Mouse (Mus musculus) heart, adult 9 months (tissue): ENCODE results near the gene Kif11.
A peak's percentile ranks its signal among the peaks of the same experiment; 100 is the strongest.

Experiments
- DNase-seq, 2 experiments: peaks; one replicate each; pipeline ENCODE4 v3.0.0; 2022; ENCODE audit warnings: low spot score in 2 of 2

Kif11 gene

GRCm38 (mm10) chr19:37377404-37377990, 1.3 kb downstream of the Kif11 start:
- no peak for DNase-seq

DNA sequence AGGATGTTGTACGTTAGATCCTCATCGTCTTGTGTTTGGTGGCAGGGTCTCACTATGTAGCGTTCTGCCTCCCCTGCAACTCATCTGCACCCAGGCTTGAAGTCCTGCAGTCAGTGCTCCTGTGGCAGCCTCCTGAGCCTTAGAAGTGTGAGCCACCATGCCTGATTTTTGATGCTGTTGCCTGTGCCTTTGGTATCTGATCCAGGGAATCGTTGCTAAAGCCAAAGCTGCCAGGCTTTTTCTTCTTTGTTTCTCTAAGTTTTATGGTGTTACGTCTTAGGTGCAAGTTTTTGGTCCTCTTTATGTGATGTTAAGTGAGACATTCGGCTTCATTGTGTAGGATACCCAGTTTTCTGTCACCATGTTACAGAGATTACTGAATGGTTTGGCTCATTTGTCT, 2.6 kb downstream of the Kif11 start:
- no peak for DNase-seq

DNA sequence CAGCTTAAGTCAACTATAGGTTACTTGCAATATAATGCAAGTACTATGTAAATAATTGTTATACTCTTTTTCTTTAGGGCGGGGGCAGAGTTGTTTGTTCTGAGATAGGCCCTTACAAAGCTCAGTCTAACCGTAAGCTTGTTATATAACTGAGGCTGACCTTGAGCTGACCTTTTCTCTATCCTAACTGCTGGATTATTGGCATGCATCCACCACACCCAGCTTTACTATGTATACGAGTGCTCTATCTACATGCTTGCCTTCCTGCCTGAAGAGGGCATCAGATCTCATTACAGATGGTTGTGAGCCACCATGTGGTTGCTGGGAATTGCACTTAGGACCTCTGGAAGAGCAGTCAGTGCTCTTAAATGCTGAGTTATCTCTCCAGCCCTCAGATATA, 9.9 kb downstream of the Kif11 start:
- DNase-seq: no peak

DNA sequence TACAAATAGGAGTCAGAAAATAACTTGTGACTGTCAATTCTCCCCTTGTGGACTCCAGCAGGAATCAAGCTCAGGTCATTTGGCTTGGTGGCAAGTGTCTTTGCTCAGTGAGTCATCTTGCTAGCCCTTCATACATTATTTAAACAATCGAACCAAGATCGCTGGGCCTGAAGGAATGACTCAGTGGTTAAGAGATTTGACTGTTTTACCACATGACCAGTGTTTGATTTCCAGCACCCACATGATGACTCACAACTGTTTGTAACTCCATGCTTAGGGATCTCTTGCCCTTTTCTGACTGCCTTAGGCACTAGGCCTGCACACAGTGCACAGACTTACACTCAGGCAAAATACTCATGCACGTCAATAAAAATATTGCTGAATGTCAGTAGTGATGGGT, 15.7 kb downstream of the Kif11 start:
- DNase-seq: no peak

- no peak for DNase-seq
These were observed 20.1 kb downstream of the Kif11 start for GRCm38 (mm10) chr19:37396279-37396678.

DNA sequence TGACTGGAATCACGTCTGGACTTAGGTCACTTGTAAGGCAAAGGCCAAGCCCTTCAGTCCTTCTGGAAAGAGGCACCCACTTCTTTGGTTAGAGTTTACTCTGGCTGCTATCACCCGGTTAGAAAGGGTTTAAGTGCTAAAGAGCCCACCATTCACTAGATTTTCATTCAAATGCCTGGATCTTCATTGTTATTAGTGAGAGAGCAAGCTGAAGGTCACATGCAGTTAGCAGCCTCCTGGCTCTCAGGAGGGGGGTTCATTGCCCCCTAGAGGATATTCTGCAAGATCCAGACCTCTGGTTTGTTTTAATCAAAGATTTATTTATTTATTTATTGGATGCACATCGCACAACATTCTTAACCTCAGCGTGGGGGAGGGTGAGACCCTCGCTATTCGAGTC, 24.7 kb downstream of the Kif11 start:
- no peak for DNase-seq

DNA sequence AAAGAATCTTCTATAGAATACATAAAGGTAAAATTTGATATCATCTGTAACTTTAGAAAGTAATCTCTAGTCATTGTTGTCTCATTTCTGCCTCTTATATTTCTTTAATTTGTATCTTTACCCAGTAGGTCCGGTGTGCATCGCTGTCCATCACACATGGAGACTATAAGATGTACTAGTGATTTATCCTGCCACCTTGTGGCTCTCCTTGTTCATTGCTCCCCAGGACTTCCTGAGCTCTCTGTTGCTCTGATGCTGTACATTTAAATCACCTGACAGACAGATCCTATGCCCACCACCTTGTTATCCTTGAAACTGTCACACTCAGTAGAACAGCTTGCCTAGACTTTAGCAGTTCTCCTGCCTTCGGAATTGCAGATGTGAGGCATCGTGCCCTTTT, 42.1 kb downstream of the Kif11 start:
- DNase-seq: no peak

- DNase-seq: peak in 1 of 2 experiments; percentile 46
These were observed 43.4 kb downstream of the Kif11 start for GRCm38 (mm10) chr19:37419613-37420012.

- no peak for DNase-seq
These were observed 52.4 kb downstream of the Kif11 start for GRCm38 (mm10) chr19:37428589-37428988.

- DNase-seq: no peak
These were observed 55.0 kb downstream of the Kif11 start for GRCm38 (mm10) chr19:37431139-37431756.

GRCm38 (mm10) chr19:37432868-37433570, 56.8 kb downstream of the Kif11 start:
- DNase-seq: no peak

- peak; percentile 5 to 17 for DNase-seq
These were observed 57.7 kb downstream of the Kif11 start for GRCm38 (mm10) chr19:37433895-37434262.

GRCm38 (mm10) chr19:37434263-37434951, 58.2 kb downstream of the Kif11 start, which contains the start of gene Hhex:
Hhex (plus strand) TSS chr19:37434810.
- DNase-seq: peak; percentile 71 to 80

DNA sequence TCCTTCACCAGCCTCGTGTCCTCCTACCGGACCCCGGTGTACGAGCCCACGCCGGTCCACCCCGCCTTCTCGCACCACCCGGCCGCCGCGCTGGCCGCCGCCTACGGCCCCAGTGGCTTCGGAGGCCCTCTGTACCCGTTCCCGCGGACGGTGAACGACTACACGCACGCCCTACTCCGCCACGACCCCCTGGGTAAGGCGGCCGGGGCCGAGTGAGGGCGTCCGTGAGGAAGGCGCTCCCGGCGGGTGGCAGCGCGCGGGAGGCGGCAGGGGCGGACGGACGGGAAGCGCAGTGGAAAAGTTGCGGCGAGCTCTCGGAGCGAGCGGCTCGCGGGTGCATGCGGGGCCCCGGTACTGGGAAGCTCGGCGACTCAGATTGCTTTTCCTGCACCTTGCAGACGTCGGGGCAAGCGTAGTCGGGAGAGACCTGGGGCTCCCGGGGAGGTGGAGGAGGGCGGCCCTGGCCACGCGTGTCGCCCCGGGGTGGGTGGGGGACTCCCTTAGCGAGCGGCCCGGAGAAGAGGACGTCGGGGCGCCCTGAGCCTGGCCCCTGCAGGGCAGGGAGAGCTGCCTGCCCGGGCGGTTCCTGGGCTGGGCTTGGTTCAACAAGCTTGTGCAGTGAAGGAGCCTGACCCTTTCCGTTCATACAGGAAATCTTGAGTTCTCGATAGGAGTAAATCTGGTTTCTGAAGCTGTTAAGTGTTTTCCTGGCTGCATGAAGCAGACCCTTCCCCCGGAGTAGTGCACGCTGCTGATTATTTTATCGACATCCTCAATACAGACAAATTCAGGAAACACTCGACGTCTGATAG, 59.0 kb downstream of the Kif11 start:
- peak; percentile 74 to 89 for DNase-seq

- no peak for DNase-seq
These were observed 59.6 kb downstream of the Kif11 start for GRCm38 (mm10) chr19:37435853-37436174.

GRCm38 (mm10) chr19:37436514-37437288, 60.5 kb downstream of the Kif11 start:
- peak; percentile 14 to 38 for DNase-seq

DNA sequence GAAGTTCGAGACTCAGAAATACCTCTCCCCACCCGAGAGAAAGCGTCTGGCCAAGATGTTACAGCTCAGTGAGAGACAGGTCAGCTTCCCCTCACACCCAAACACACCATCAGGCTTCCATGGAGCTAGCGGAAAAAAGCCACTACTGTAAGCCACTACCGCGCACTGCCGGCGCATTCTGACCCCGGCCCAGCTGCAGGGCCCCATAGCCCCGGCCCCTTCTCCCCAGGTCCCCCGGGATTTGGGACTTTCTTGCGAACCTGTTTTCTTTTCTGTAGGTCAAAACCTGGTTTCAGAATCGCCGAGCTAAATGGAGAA, 61.0 kb downstream of the Kif11 start:
- DNase-seq: no peak

GRCm38 (mm10) chr19:37440181-37440580, 64.0 kb downstream of the Kif11 start:
- no peak for DNase-seq

GRCm38 (mm10) chr19:37440708-37441475, 64.7 kb downstream of the Kif11 start:
- no peak for DNase-seq

GRCm38 (mm10) chr19:37442524-37443286, 66.5 kb downstream of the Kif11 start:
- no peak for DNase-seq
